Mouse (Mus musculus) heart, embryonic 11.5 days (tissue): Measurements from ENCODE around the gene Fanca. TPM values are rescaled to one million over a fixed set of nuclear protein-coding genes. Genes with fewer than 3 reads are reported as not detected.

Experiments
- ATAC-seq: fragments of 200-750 bp; cut with Nextera tagmentation; replicated peaks from 2 replicates; pipeline ENCODE4 v1.8.0; 2017; ENCODE audit warnings: moderate library complexity; ENCODE audit not compliant: insufficient number of reproducible peaks, low FRiP score, low TSS enrichment
- H3K27ac ChIP-seq: fragments of 300-500 bp; sonication (generic); 2 replicates; pipeline ENCODE4 v1.5.1; 2014; ENCODE audit warnings: mild to moderate bottlenecking, low read depth, low read length
- H3K27me3 ChIP-seq: fragments of 300-500 bp; sonication (generic); 2 replicates; pipeline ENCODE4 v1.6.1; 2014; ENCODE audit warnings: mild to moderate bottlenecking, low read length, mixed read lengths; ENCODE audit not compliant: control insufficient read depth, insufficient read depth
- H3K36me3 ChIP-seq: fragments of 300-500 bp; sonication (generic); 2 replicates; pipeline ENCODE4 v1.6.1; 2014; ENCODE audit warnings: mild to moderate bottlenecking, low read length, moderate library complexity, mixed read lengths; ENCODE audit not compliant: control insufficient read depth, insufficient read depth
- H3K4me1 ChIP-seq: fragments of 300-500 bp; sonication (generic); 2 replicates; pipeline ENCODE4 v1.6.1; 2014; ENCODE audit warnings: low read length; ENCODE audit not compliant: control insufficient read depth, insufficient read depth
- H3K4me2 ChIP-seq: fragments of 300-500 bp; sonication (generic); 2 replicates; pipeline ENCODE4 v1.6.1; 2014; ENCODE audit warnings: mild to moderate bottlenecking, moderate library complexity
- H3K4me3 ChIP-seq: fragments of 300-500 bp; sonication (generic); 2 replicates; pipeline ENCODE4 v1.5.1; 2014; ENCODE audit warnings: low read depth, low read length
- H3K9ac ChIP-seq: fragments of 300-500 bp; sonication (generic); 2 replicates; pipeline ENCODE4 v1.6.1; 2014; ENCODE audit warnings: mild to moderate bottlenecking, low read depth, low read length, moderate library complexity
- H3K9me3 ChIP-seq: fragments of 300-500 bp; sonication (generic); replicated peaks from 2 replicates; pipeline ENCODE4 v1.6.1; 2016; ENCODE audit warnings: low read length; ENCODE audit not compliant: control insufficient read depth
- WGBS: fragments of 180-500 bp; shearing (Covaris S2); extraction: QIAGEN DNeasy Blood & Tissue Kit; methylation state at CpG from one replicate; pipeline ENCODE4 v1.1.7; 2014; ENCODE audit not compliant: insufficient replicate concordance; 5-methylcytosine and 5-hydroxymethylcytosine counted together
- polyA plus RNA-seq: library from polyadenylated mRNA; unstranded; fragments of >200 nt; fragmentation: Nextera tagmentation; extraction: Ambion mirVana; gene quantifications from 2 replicates; pipeline ENCODE4 v1.2.1, GENCODE M21; 2014

The Fanca gene
- polyA plus RNA-seq, 1 experiment from 2014 or later, result 27.7 TPM

DNA sequence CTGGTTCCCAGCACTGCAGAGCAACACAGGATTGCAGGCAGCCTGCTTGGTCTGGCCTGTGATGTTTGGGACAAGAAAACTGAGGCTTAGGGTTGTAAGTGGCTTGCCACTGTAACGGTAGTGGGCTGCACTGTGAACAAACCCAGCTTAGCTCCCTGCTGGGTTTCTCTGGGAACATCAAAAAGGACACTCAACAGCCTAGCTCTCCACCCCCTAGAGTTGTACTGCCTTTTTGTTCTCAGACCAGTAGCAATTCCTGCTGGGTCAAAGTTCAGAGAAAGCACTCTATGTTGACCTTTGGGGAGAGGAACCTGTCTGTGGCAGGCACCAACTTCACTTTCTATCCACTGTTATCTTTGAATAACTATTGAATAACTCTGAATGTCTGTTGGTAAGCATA lies 16.1 kb upstream of the Fanca start:
- ATAC-seq, result no peak
- Histone ChIP-seq H3K4me2 (peak overlapping the region; percentile 95; the same call in 1 of the 2 replicates), H3K9me3 (no peaks in the 10 kb centered on the region), H3K36me3 (no peaks in the 10 kb centered on the region), H3K27ac (0 out of 2 replicates have a peak overlapping the region, but pooled peaks have one; percentile 5), H3K4me1 (peaks cover 12% of the 10 kb centered on the region; the same call in 1 of the 2 replicates), H3K9ac (no peak overlapping the region), H3K27me3 (peaks cover 12% of the 10 kb centered on the region), H3K4me3 (no peak overlapping the region)
- WGBS, result 13% methylated on average over 1 of the region's 1 CpGs

GRCm38 (mm10) chr8:123333864-123334263 lies 15.5 kb upstream of the Fanca start:
- Histone ChIP-seq H3K9ac (no peak overlapping the region), H3K4me3 (peak overlapping the region; percentile 0), H3K4me1 (peaks cover 12% of the 10 kb centered on the region; the same call in 1 of the 2 replicates), H3K27me3 (peaks cover 12% of the 10 kb centered on the region), H3K9me3 (no peaks in the 10 kb centered on the region), H3K4me2 (peak overlapping the region; percentile 95), H3K36me3 (no peaks in the 10 kb centered on the region), H3K27ac (0 out of 2 replicates have a peak overlapping the region, but pooled peaks have one; percentile 5)
- WGBS, result 3% methylated on average over 7 of the region's 7 CpGs
- no peak for ATAC-seq

GRCm38 (mm10) chr8:123333091-123333587 lies 14.8 kb upstream of the Fanca start:
- 6% methylated on average over 18 of the region's 21 CpGs for WGBS
- ATAC-seq, result no peak
- Histone ChIP-seq H3K9ac (peak overlapping the region; percentile 58), H3K4me3 (peak overlapping the region; percentile 68), H3K27ac (0 out of 2 replicates have a peak overlapping the region, but pooled peaks have one; percentile 3), H3K27me3 (peaks cover 12% of the 10 kb centered on the region), H3K36me3 (no peaks in the 10 kb centered on the region), H3K4me1 (peaks cover 12% of the 10 kb centered on the region; the same call in 1 of the 2 replicates), H3K4me2 (peak overlapping the region; percentile 95), H3K9me3 (no peaks in the 10 kb centered on the region)

DNA sequence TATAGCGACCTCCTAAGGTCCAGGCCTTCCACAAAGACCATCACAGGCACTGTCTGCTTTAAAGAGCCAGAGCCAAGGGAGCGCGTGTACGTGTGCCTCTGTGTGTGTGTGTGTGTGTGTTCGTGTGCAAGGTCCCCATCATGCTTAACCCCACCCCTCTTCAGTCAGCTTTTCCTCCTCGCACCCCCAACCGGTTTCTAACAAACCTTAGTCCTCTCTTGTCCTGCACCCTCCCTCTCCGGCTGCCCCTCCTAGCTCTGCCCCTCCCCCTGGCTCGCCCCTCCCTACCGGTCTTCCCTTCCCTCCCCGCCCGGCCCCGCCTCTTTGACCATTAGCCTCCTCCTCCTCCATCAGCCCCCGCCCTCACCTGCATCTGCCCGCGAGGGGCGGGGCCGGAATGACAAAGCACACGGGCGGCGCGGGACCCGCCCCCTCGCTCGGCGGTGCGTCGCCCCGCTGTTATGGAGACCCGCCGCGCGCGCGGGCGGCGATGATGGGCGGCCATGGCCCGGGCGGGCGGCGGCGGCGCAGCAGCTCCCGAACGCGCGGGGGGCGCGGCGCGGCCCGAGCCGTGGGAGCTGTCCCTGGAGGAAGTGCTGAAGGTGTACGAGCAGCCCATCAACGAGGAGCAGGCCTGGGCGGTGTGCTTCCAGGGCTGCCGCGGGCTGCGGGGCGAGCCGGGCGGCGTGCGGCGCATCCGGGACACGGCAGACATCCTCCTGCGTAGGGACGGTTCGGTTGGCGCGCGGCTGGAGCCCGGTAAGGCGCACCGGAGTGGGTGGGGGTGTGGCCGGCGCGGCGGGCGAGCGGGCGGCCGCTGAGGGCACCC lies 14.1 kb upstream of the Fanca start, which contains the start of gene Spire2:
TSS of gene Spire2 (plus strand) at position 452 of the 829 bp plus-strand sequence.
- Histone ChIP-seq H3K4me1 (peaks cover 12% of the 10 kb centered on the region; the same call in 1 of the 2 replicates), H3K9me3 (no peaks in the 10 kb centered on the region), H3K27ac (0 out of 2 replicates have a peak within 1 kb of the TSS, but pooled peaks have one; percentile 3), H3K4me3 (peak within 1 kb of the TSS; percentile 68), H3K36me3 (no peaks in the 10 kb centered on the region), H3K4me2 (peak within 1 kb of the TSS; percentile 95), H3K27me3 (peaks cover 12% of the 10 kb centered on the region), H3K9ac (peak within 1 kb of the TSS; percentile 58)
- ATAC-seq, result peak; percentile 82
- WGBS, result under 1% methylated on average over 80 of the region's 85 CpGs

GRCm38 (mm10) chr8:123331810-123332209 lies 13.4 kb upstream of the Fanca start:
- Histone ChIP-seq H3K36me3 (no peaks in the 10 kb centered on the region), H3K27me3 (peaks cover 12% of the 10 kb centered on the region), H3K9me3 (no peaks in the 10 kb centered on the region), H3K27ac (no peak overlapping the region), H3K4me1 (peaks cover 19% of the 10 kb centered on the region), H3K4me2 (peak overlapping the region; percentile 95), H3K9ac (no peak overlapping the region), H3K4me3 (peak overlapping the region; percentile 68; the same call in 1 of the 2 replicates)
- 26% methylated on average over 8 of the region's 8 CpGs for WGBS
- ATAC-seq, result no peak

- Histone ChIP-seq H3K4me3 (no peak overlapping the region), H3K9ac (no peak overlapping the region), H3K4me1 (peaks cover 19% of the 10 kb centered on the region), H3K9me3 (no peaks in the 10 kb centered on the region), H3K4me2 (no peak overlapping the region), H3K36me3 (no peaks in the 10 kb centered on the region), H3K27me3 (peaks cover 12% of the 10 kb centered on the region), H3K27ac (no peak overlapping the region)
- no peak for ATAC-seq
- 45% methylated on average over 2 of the region's 2 CpGs for WGBS
Measured at GRCm38 (mm10) chr8:123331301-123331700, 12.9 kb upstream of the Fanca start.

GRCm38 (mm10) chr8:123330701-123331100 lies 12.3 kb upstream of the Fanca start:
- WGBS, result 52% methylated on average over 6 of the region's 6 CpGs
- H3K4me2 ChIP-seq, result no peak overlapping the region
- no peak overlapping the region for H3K4me3 ChIP-seq
- no peak overlapping the region for H3K27ac ChIP-seq
- H3K27me3 ChIP-seq, result peaks cover 12% of the 10 kb centered on the region
- no peak for ATAC-seq
- no peak overlapping the region for H3K9ac ChIP-seq
- no peaks in the 10 kb centered on the region for H3K36me3 ChIP-seq
- no peaks in the 10 kb centered on the region for H3K9me3 ChIP-seq
- peaks cover 19% of the 10 kb centered on the region for H3K4me1 ChIP-seq

GRCm38 (mm10) chr8:123329961-123330360 lies 11.6 kb upstream of the Fanca start:
- 72% methylated on average over 5 of the region's 5 CpGs for WGBS
- Histone ChIP-seq H3K27ac (no peak overlapping the region), H3K4me2 (no peak overlapping the region), H3K9me3 (no peaks in the 10 kb centered on the region), H3K4me3 (no peak overlapping the region), H3K4me1 (peaks cover 19% of the 10 kb centered on the region), H3K9ac (no peak overlapping the region), H3K27me3 (peaks cover 12% of the 10 kb centered on the region), H3K36me3 (no peaks in the 10 kb centered on the region)
- no peak for ATAC-seq
